Comparison of ENCODE assay signal across 1 mouse cellular context in genomic region chr8:70775227-70775626, GRCm38 (mm10).
TF ChIP-seq lines count a peak whose summit lies in the region.

No protein-coding gene starts in this region.

TF ChIP-seq in CH12.LX, 34 proteins besides CTCF, POLR2A, EP300 and RAD21 (continued from another document):
- TF ChIP-seq TBP (conservative IDR thresholded peaks at IDR 0.05; ENCODE audit: low read depth, low read length), result no peak
- TF ChIP-seq ETS1 (conservative IDR thresholded peaks at IDR 0.05; ENCODE audit: low read depth, low read length), result no peak
- no peak for TF ChIP-seq SMC3 (IDR thresholded peaks at IDR 0.05; ENCODE audit: low read depth, low read length)
- TF ChIP-seq HCFC1 (IDR thresholded peaks at IDR 0.05; ENCODE audit: low read depth, low read length), result no peak
- no peak for TF ChIP-seq CHD2 (IDR thresholded peaks at IDR 0.05; ENCODE audit: low read length)
- TF ChIP-seq PAX5 (IDR thresholded peaks at IDR 0.05; ENCODE audit: low read length), result no peak
